Mouse (Mus musculus) heart, embryonic 10.5 days (tissue): ENCODE measurements around the gene Rnf227. TPM values are rescaled to one million over a fixed set of nuclear protein-coding genes. Genes with fewer than 3 reads are reported as not detected.

Experiments
- DNase-seq: peaks from one replicate; pipeline ENCODE4 v3.0.0-alpha.2; 2017; ENCODE audit warnings: low spot score
- H3K27ac ChIP-seq: fragments of 300-500 bp; sonication (generic); 2 replicates; pipeline ENCODE4 v1.5.1; 2016; ENCODE audit warnings: mild to moderate bottlenecking
- H3K27me3 ChIP-seq: fragments of 300-500 bp; sonication (generic); 2 replicates; pipeline ENCODE4 v1.6.1; 2016; ENCODE audit warnings: mild to moderate bottlenecking; ENCODE audit not compliant: poor library complexity, insufficient read depth, severe bottlenecking
- H3K36me3 ChIP-seq: fragments of 300-500 bp; sonication (generic); 2 replicates; pipeline ENCODE4 v1.6.1; 2016; ENCODE audit warnings: mild to moderate bottlenecking, moderate library complexity
- H3K4me1 ChIP-seq: fragments of 300-500 bp; sonication (generic); 2 replicates; pipeline ENCODE4 v1.6.1; 2016; ENCODE audit warnings: mild to moderate bottlenecking
- H3K4me3 ChIP-seq: fragments of 300-500 bp; sonication (generic); 2 replicates; pipeline ENCODE4 v1.5.1; 2016; ENCODE audit warnings: mild to moderate bottlenecking, moderate library complexity
- H3K9me3 ChIP-seq: fragments of 300-500 bp; sonication (generic); 2 replicates; pipeline ENCODE4 v1.6.1; 2016; ENCODE audit warnings: mild to moderate bottlenecking, moderate library complexity
- WGBS: fragments of 180-500 bp; shearing (Covaris S2); methylation state at CpG from one replicate; pipeline ENCODE4 v1.1.7; 2016; 5-methylcytosine and 5-hydroxymethylcytosine counted together
- polyA plus RNA-seq: library from polyadenylated mRNA; unstranded; fragments of >200 nt; fragmentation: Nextera tagmentation; extraction: Ambion mirVana; gene quantifications from 2 replicates; pipeline ENCODE4 v1.2.1, GENCODE M21; 2016

Rnf227 gene
- polyA plus RNA-seq, 1 experiment from 2014 or later: 9.8 TPM

- peaks cover 49% of the 10 kb centered on the region for H3K4me1 ChIP-seq
- no peak for DNase-seq
- 28% methylated on average over 18 of the region's 18 CpGs for WGBS
- H3K27ac ChIP-seq: peak overlapping the region; percentile 94
- peaks cover 30% of the 10 kb centered on the region for H3K36me3 ChIP-seq
- H3K9me3 ChIP-seq: no peaks in the 10 kb centered on the region
- H3K4me3 ChIP-seq: peak overlapping the region; percentile 77
- peaks cover 17% of the 10 kb centered on the region for H3K27me3 ChIP-seq
These were observed 17.4 kb upstream of the Rnf227 start for GRCm38 (mm10) chr11:69322693-69323471.

GRCm38 (mm10) chr11:69323667-69324111, 16.6 kb upstream of the Rnf227 start, which contains the start of the genes Cntrob and Trappc1:
Gene Cntrob (minus strand): TSS chr11:69323775.
Gene Trappc1 (plus strand): TSS chr11:69323980.
- Histone ChIP-seq H3K36me3 (peaks cover 22% of the 10 kb centered on the region), H3K27ac (peak within 1 kb of the TSS; percentile 94), H3K4me3 (peak within 1 kb of the TSS; percentile 77), H3K9me3 (no peaks in the 10 kb centered on the region), H3K27me3 (peaks cover 25% of the 10 kb centered on the region), H3K4me1 (peaks cover 49% of the 10 kb centered on the region)
- under 1% methylated on average over 30 of the region's 30 CpGs for WGBS
- peak; percentile 100 for DNase-seq

- H3K36me3 ChIP-seq: peaks cover 11% of the 10 kb centered on the region
- H3K4me1 ChIP-seq: peaks cover 49% of the 10 kb centered on the region
- H3K4me3 ChIP-seq: peak overlapping the region; percentile 77
- H3K27ac ChIP-seq: peak overlapping the region; percentile 94; the same call in 1 of the 2 replicates
- H3K27me3 ChIP-seq: peaks cover 35% of the 10 kb centered on the region
- DNase-seq: no peak
- no peaks in the 10 kb centered on the region for H3K9me3 ChIP-seq
- WGBS: 75% methylated on average over 6 of the region's 6 CpGs
These were observed 15.5 kb upstream of the Rnf227 start for GRCm38 (mm10) chr11:69324749-69325148.

- Histone ChIP-seq H3K9me3 (no peaks in the 10 kb centered on the region), H3K4me3 (peak within 1 kb of the TSS; percentile 74), H3K27ac (peak within 1 kb of the TSS; percentile 82), H3K36me3 (peaks cover 3% of the 10 kb centered on the region), H3K4me1 (peaks cover 48% of the 10 kb centered on the region), H3K27me3 (peaks cover 46% of the 10 kb centered on the region)
- peak; percentile 94 for DNase-seq
- WGBS: 12% methylated on average over 26 of the region's 26 CpGs
These were observed 14.4 kb upstream of the Rnf227 start, which contains the start of gene Kcnab3 for GRCm38 (mm10) chr11:69325628-69326407. Gene Kcnab3 (plus strand): TSS chr11:69326258.

GRCm38 (mm10) chr11:69326408-69327156, 13.7 kb upstream of the Rnf227 start:
- no peaks in the 10 kb centered on the region for H3K9me3 ChIP-seq
- peaks cover 51% of the 10 kb centered on the region for H3K27me3 ChIP-seq
- peak overlapping the region; percentile 74 for H3K4me3 ChIP-seq
- peak overlapping the region; percentile 82 for H3K27ac ChIP-seq
- WGBS: under 1% methylated on average over 45 of the region's 45 CpGs
- no peaks in the 10 kb centered on the region for H3K36me3 ChIP-seq
- no peak for DNase-seq
- peaks cover 55% of the 10 kb centered on the region for H3K4me1 ChIP-seq

GRCm38 (mm10) chr11:69327157-69327442, 13.2 kb upstream of the Rnf227 start:
- Histone ChIP-seq H3K27me3 (peaks cover 51% of the 10 kb centered on the region), H3K27ac (no peak overlapping the region), H3K4me3 (peak overlapping the region; percentile 74), H3K4me1 (peaks cover 57% of the 10 kb centered on the region), H3K9me3 (no peaks in the 10 kb centered on the region), H3K36me3 (no peaks in the 10 kb centered on the region)
- no peak for DNase-seq
- 11% methylated on average over 9 of the region's 9 CpGs for WGBS

GRCm38 (mm10) chr11:69327648-69328047, 12.6 kb upstream of the Rnf227 start:
- H3K4me1 ChIP-seq: peaks cover 57% of the 10 kb centered on the region
- peaks cover 51% of the 10 kb centered on the region for H3K27me3 ChIP-seq
- H3K36me3 ChIP-seq: no peaks in the 10 kb centered on the region
- 38% methylated on average over 6 of the region's 6 CpGs for WGBS
- H3K9me3 ChIP-seq: no peaks in the 10 kb centered on the region
- DNase-seq: no peak
- no peak overlapping the region for H3K27ac ChIP-seq
- H3K4me3 ChIP-seq: no peak overlapping the region

GRCm38 (mm10) chr11:69328517-69328916, 11.7 kb upstream of the Rnf227 start:
- peaks cover 56% of the 10 kb centered on the region for H3K4me1 ChIP-seq
- H3K27ac ChIP-seq: no peak overlapping the region
- DNase-seq: no peak
- no peaks in the 10 kb centered on the region for H3K9me3 ChIP-seq
- H3K36me3 ChIP-seq: no peaks in the 10 kb centered on the region
- 85% methylated on average over 6 of the region's 6 CpGs for WGBS
- peaks cover 51% of the 10 kb centered on the region for H3K27me3 ChIP-seq
- no peak overlapping the region for H3K4me3 ChIP-seq

GRCm38 (mm10) chr11:69331152-69331551, 9.1 kb upstream of the Rnf227 start:
- WGBS: 86% methylated on average over 6 of the region's 6 CpGs
- no peak for DNase-seq
- Histone ChIP-seq H3K36me3 (no peaks in the 10 kb centered on the region), H3K9me3 (no peaks in the 10 kb centered on the region), H3K27ac (peak overlapping the region; percentile 85; the same call in 1 of the 2 replicates), H3K4me3 (peak overlapping the region; percentile 68; the same call in 1 of the 2 replicates), H3K27me3 (peaks cover 51% of the 10 kb centered on the region), H3K4me1 (peaks cover 38% of the 10 kb centered on the region)

- Histone ChIP-seq H3K27ac (peak overlapping the region; percentile 85), H3K36me3 (no peaks in the 10 kb centered on the region), H3K4me3 (peak overlapping the region; percentile 68), H3K4me1 (peaks cover 29% of the 10 kb centered on the region), H3K9me3 (no peaks in the 10 kb centered on the region), H3K27me3 (peaks cover 43% of the 10 kb centered on the region)
- WGBS: 2% methylated on average over 24 of the region's 24 CpGs
- peak; percentile 90 for DNase-seq
These were observed 8.3 kb upstream of the Rnf227 start for GRCm38 (mm10) chr11:69331929-69332405.

GRCm38 (mm10) chr11:69332713-69333253, 7.5 kb upstream of the Rnf227 start:
- no peak for DNase-seq
- WGBS: 31% methylated on average over 8 of the region's 8 CpGs
- H3K4me3 ChIP-seq: peak overlapping the region; percentile 68

GRCm38 (mm10) chr11:69333922-69334321, 6.3 kb upstream of the Rnf227 start:
- H3K27ac ChIP-seq: no peak overlapping the region
- no peaks in the 10 kb centered on the region for H3K36me3 ChIP-seq
- 51% methylated on average over 3 of the region's 3 CpGs for WGBS
- H3K4me3 ChIP-seq: no peak overlapping the region
- no peaks in the 10 kb centered on the region for H3K9me3 ChIP-seq
- H3K4me1 ChIP-seq: peaks cover 22% of the 10 kb centered on the region
- peaks cover 30% of the 10 kb centered on the region for H3K27me3 ChIP-seq
- no peak for DNase-seq

More at GRCm38 (mm10) chr11:69332713-69333253, 7.5 kb upstream of the Rnf227 start:
- Histone ChIP-seq H3K27me3 (peaks cover 35% of the 10 kb centered on the region), H3K9me3 (no peaks in the 10 kb centered on the region), H3K36me3 (no peaks in the 10 kb centered on the region), H3K4me1 (peaks cover 22% of the 10 kb centered on the region), H3K27ac (peak overlapping the region; percentile 85)
